Mouse (Mus musculus) embryonic facial prominence, embryonic 12.5 days (tissue): ENCODE data around the gene Patj. TPM values are rescaled to one million over a fixed set of nuclear protein-coding genes. Genes with fewer than 3 reads are reported as not detected.

ENCODE experiments used
- ATAC-seq: fragments of 200-750 bp; cut with Nextera tagmentation; 2 replicates; pipeline ENCODE4 v1.8.0; 2017; ENCODE audit not compliant: insufficient number of reproducible peaks, insufficient read depth, low FRiP score, low TSS enrichment
- H3K27ac ChIP-seq: fragments of 300-500 bp; sonication (generic); 2 replicates; pipeline ENCODE4 v1.5.1; 2016; ENCODE audit warnings: mild to moderate bottlenecking
- H3K27me3 ChIP-seq: fragments of 300-500 bp; sonication (generic); 2 replicates; pipeline ENCODE4 v1.6.1; 2016; ENCODE audit warnings: mild to moderate bottlenecking, moderate library complexity
- H3K36me3 ChIP-seq: fragments of 300-500 bp; sonication (generic); 2 replicates; pipeline ENCODE4 v1.6.1; 2016; ENCODE audit warnings: mild to moderate bottlenecking
- H3K4me1 ChIP-seq: fragments of 300-500 bp; sonication (generic); 2 replicates; pipeline ENCODE4 v1.6.1; 2016
- H3K4me2 ChIP-seq: fragments of 300-500 bp; sonication (generic); replicated peaks from 2 replicates; pipeline ENCODE4 v1.6.1; 2016; ENCODE audit warnings: mild to moderate bottlenecking, moderate library complexity
- H3K4me3 ChIP-seq: fragments of 300-500 bp; sonication (generic); 2 replicates; pipeline ENCODE4 v1.5.1; 2016; ENCODE audit warnings: mild to moderate bottlenecking
- H3K9ac ChIP-seq: fragments of 300-500 bp; sonication (generic); 2 replicates; pipeline ENCODE4 v1.6.1; 2016; ENCODE audit warnings: mild to moderate bottlenecking, moderate library complexity
- H3K9me3 ChIP-seq: fragments of 300-500 bp; sonication (generic); 2 replicates; pipeline ENCODE4 v1.6.1; 2016; ENCODE audit warnings: mild to moderate bottlenecking, moderate library complexity
- WGBS: fragments of 180-500 bp; shearing (Covaris S2); methylation state at CpG from one replicate; pipeline ENCODE4 v1.1.7; 2016; 5-methylcytosine and 5-hydroxymethylcytosine counted together
- polyA plus RNA-seq: library from polyadenylated mRNA; unstranded; fragments of >200 nt; fragmentation: Nextera tagmentation; extraction: Ambion mirVana; gene quantifications from 2 replicates; pipeline ENCODE4 v1.2.1, GENCODE M21; 2016

Gene Patj
- polyA plus RNA-seq, 1 experiment from 2014 or later = 20.8 TPM

DNA sequence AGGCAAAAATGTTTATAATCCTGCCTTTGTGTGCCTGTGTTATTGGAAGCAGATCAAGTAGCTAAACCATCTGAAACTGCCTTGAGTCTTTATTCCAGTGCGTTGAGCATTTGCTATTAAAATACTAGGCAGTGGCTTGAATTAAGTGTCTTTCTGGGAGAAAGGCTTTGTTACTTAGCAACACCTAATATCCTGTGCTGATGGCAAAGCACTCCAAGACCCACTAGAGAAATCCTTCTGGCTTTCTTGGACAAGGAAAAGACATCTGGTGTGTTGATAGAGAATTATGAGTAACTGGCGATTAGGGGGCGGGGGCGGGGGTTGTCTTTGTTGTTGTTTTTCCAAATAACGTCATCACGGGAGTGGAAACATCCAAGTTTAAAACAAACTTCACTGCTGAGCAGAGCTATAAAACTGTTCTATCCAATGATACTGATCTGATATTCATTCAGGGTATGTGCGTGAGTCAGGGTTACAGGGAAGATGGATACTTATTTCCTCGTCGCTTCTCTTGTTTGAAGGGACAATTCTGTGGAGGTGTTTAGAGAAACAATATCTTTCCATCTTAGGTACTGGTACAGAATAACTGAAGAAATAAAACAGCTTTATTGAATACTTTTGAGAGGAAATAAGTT lies 164.7 kb downstream of the Patj start:
- no peak for ATAC-seq
- Histone ChIP-seq H3K9me3 (no peaks in the 10 kb centered on the region), H3K4me2 (no peak overlapping the region), H3K27ac (no peak overlapping the region), H3K27me3 (no peaks in the 10 kb centered on the region), H3K9ac (no peak overlapping the region), H3K4me1 (peaks cover 12% of the 10 kb centered on the region), H3K4me3 (no peak overlapping the region), H3K36me3 (no peaks in the 10 kb centered on the region)
- 71% methylated on average over 9 of the region's 9 CpGs for WGBS

DNA sequence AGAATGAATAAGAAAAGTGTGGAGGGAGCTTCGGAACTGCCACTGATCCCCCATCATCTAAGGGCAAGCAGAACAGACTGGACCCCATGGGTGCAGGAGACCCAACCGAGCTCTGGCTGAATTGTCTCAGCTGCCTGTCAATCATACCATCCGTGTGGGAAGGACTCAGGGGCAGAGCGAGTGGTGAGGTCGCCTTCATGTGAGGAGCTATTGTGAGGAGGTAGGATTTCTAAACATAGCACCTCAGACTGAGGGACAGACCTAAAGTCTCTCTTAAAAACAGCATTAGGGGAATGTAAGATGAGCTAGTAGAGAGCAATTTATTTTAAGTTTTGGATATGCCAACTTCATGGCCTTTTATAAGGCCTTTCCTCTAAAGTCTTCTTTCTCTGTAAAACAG lies 167.5 kb downstream of the Patj start:
- ATAC-seq = no peak
- H3K4me2 ChIP-seq = no peak overlapping the region
- peaks cover 12% of the 10 kb centered on the region for H3K4me1 ChIP-seq
- no peaks in the 10 kb centered on the region for H3K36me3 ChIP-seq
- no peak overlapping the region for H3K9ac ChIP-seq
- H3K27ac ChIP-seq = 0 out of 2 replicates have a peak overlapping the region, but pooled peaks have one; percentile 54
- WGBS = 49% methylated on average over 5 of the region's 5 CpGs
- no peaks in the 10 kb centered on the region for H3K9me3 ChIP-seq
- H3K27me3 ChIP-seq = no peaks in the 10 kb centered on the region
- no peak overlapping the region for H3K4me3 ChIP-seq

DNA sequence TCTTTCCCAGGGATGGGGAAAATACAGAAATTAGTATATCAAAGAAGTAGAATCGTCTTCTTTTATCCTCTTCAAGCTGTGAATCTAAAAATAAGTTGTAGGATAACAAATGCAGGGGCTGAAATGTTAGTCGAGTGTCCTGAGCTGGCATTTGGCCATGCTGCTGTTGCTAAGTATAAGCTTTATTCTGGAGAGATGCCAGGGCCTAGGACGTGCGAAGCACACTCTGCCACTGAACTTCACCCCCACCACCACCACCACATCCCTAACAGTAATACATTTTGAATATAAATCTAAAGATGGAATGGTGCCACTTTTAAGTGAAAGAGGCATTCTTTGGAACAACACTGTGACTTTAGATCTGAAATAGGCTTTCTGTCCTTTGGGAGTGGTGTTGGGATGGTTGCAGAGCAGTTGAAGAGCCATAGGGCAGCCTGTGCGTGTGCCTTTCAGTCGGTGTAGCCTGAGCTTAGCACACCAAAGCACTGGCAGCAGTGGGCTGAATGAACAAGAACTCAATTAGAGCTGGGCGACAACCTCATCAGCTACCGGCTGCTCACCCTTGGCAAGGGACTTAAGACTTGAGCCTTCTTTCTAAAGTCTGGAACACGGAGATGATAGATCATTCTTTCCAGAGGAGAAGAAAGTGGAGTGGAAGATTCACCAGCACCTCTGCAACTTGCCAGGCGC lies 168.1 kb downstream of the Patj start:
- no peak for ATAC-seq
- Histone ChIP-seq H3K4me1 (peaks cover 12% of the 10 kb centered on the region), H3K4me2 (no peak overlapping the region), H3K4me3 (no peak overlapping the region), H3K27ac (no peak overlapping the region), H3K27me3 (no peaks in the 10 kb centered on the region), H3K9me3 (no peaks in the 10 kb centered on the region), H3K36me3 (no peaks in the 10 kb centered on the region), H3K9ac (no peak overlapping the region)
- 74% methylated on average over 10 of the region's 10 CpGs for WGBS

DNA sequence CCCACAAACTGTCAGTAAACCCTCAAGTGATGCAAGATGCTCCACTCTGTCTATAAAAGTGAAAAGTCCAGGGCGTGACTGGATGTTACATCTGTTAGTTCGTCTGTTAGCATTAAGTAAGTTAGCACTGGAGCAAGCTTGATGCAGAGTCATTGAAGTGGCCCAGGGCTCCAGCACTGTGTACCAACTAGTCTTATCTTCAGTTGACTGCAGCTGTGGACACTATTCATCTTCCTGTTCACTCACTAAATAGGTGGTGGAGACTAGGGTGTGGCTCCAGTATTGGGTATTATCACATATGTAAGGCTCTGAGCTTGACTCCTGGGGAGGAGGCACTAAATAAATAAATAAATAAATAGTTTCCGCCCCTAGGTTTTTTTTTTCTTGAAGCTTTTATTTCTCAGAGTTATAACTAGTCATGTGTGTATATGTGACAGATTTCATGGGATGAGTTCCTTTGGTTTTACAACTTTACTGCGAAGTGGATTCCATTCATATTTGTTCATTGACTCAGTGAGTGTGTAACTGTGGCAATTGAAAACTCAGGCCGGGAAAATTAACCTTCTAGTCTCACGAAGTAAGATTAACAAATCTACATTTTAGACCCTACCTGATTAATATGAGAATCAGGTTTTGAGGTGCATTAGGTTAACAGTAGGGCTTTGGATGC lies 168.7 kb downstream of the Patj start:
- no peak for ATAC-seq
- H3K4me1 ChIP-seq = peaks cover 12% of the 10 kb centered on the region
- no peak overlapping the region for H3K9ac ChIP-seq
- H3K27me3 ChIP-seq = no peaks in the 10 kb centered on the region
- no peak overlapping the region for H3K27ac ChIP-seq
- WGBS = 84% methylated on average over 6 of the region's 6 CpGs
- no peaks in the 10 kb centered on the region for H3K9me3 ChIP-seq
- no peaks in the 10 kb centered on the region for H3K36me3 ChIP-seq
- no peak overlapping the region for H3K4me3 ChIP-seq
- no peak overlapping the region for H3K4me2 ChIP-seq

GRCm38 (mm10) chr4:98566741-98567140 lies 171.2 kb downstream of the Patj start:
- no peak overlapping the region for H3K4me2 ChIP-seq
- H3K36me3 ChIP-seq = no peaks in the 10 kb centered on the region
- 89% methylated on average over 6 of the region's 6 CpGs for WGBS
- H3K9me3 ChIP-seq = no peaks in the 10 kb centered on the region
- peaks cover 8% of the 10 kb centered on the region; the same call in 1 of the 2 replicates for H3K4me1 ChIP-seq
- H3K9ac ChIP-seq = no peak overlapping the region
- no peak overlapping the region for H3K4me3 ChIP-seq
- H3K27ac ChIP-seq = no peak overlapping the region
- ATAC-seq = no peak
- no peaks in the 10 kb centered on the region for H3K27me3 ChIP-seq

GRCm38 (mm10) chr4:98567457-98567856 lies 171.9 kb downstream of the Patj start:
- Histone ChIP-seq H3K27me3 (no peaks in the 10 kb centered on the region), H3K9me3 (no peaks in the 10 kb centered on the region), H3K4me1 (peaks cover 8% of the 10 kb centered on the region; the same call in 1 of the 2 replicates), H3K4me2 (no peak overlapping the region), H3K9ac (no peak overlapping the region), H3K36me3 (no peaks in the 10 kb centered on the region), H3K4me3 (no peak overlapping the region), H3K27ac (no peak overlapping the region)
- ATAC-seq = no peak
- WGBS = 86% methylated on average over 9 of the region's 9 CpGs

GRCm38 (mm10) chr4:98569904-98570303 lies 174.3 kb downstream of the Patj start:
- Histone ChIP-seq H3K27ac (no peak overlapping the region), H3K9me3 (no peaks in the 10 kb centered on the region), H3K36me3 (no peaks in the 10 kb centered on the region), H3K4me2 (no peak overlapping the region), H3K9ac (no peak overlapping the region), H3K27me3 (no peaks in the 10 kb centered on the region), H3K4me1 (no peaks in the 10 kb centered on the region), H3K4me3 (no peak overlapping the region)
- no peak for ATAC-seq
- WGBS = 19% methylated on average over 4 of the region's 4 CpGs

- Histone ChIP-seq H3K4me3 (no peak overlapping the region), H3K4me2 (no peak overlapping the region), H3K4me1 (no peaks in the 10 kb centered on the region), H3K36me3 (no peaks in the 10 kb centered on the region), H3K27me3 (no peaks in the 10 kb centered on the region), H3K27ac (no peak overlapping the region), H3K9ac (no peak overlapping the region), H3K9me3 (no peaks in the 10 kb centered on the region)
- ATAC-seq = no peak
These were observed 181.7 kb downstream of the Patj start for GRCm38 (mm10) chr4:98577275-98577674.

DNA sequence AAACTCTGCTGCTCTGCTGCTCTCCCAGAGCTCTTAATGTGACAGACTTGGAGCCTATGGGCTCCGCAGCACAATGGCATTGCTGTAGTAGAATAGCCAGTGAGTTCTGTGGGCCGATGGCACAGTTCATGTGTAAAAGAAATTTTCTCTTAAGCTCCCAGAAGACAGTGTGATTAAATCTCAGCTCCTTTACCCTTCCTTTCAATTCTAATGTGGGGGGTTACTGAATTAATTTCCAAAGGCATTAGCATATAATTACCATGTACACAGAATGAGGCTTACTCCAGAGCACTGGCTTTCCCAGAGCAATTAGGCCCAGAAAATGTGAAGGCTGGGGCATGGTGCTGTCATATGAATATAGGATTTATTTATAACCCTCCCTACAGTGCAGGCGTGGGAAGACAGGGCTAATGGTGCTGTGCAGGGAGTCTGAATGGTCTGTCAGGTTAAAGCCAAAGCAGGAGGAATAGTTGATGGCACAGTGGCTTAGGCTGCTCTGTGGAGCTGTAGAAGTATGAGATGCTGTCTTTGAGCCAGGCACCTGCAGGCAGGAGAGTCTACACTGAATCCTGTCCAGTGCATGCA lies 182.5 kb downstream of the Patj start:
- Histone ChIP-seq H3K4me1 (no peaks in the 10 kb centered on the region), H3K27ac (no peak overlapping the region), H3K27me3 (no peaks in the 10 kb centered on the region), H3K9me3 (no peaks in the 10 kb centered on the region), H3K4me2 (no peak overlapping the region), H3K36me3 (no peaks in the 10 kb centered on the region), H3K4me3 (no peak overlapping the region), H3K9ac (no peak overlapping the region)
- 80% methylated on average over 3 of the region's 3 CpGs for WGBS
- no peak for ATAC-seq

DNA sequence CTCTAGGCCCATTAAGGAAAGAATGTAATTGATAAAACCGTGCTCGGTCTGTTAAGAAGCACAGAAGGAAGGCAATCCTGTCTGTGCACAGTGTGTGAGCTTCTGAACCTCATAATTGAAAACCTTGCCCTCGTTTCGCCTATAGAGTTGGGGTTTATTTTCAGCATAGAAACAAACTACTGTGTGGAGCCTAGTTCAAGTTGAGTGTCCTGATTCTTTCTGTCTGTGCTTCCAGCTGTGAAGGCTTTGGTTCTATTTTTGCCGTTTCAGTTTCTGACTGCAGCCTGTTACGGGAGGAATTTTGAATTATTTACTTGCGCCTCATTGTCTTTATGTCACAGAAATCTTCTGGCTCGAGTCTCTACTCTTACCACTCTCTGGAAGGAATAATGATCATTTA lies 185.9 kb downstream of the Patj start:
- 82% methylated on average over 8 of the region's 8 CpGs for WGBS
- H3K27ac ChIP-seq = no peak overlapping the region
- H3K27me3 ChIP-seq = no peaks in the 10 kb centered on the region
- no peak overlapping the region for H3K9ac ChIP-seq
- no peak overlapping the region for H3K4me2 ChIP-seq
- no peak overlapping the region for H3K4me3 ChIP-seq
- H3K9me3 ChIP-seq = no peaks in the 10 kb centered on the region
- ATAC-seq = no peak
- no peaks in the 10 kb centered on the region for H3K4me1 ChIP-seq
- no peaks in the 10 kb centered on the region for H3K36me3 ChIP-seq

GRCm38 (mm10) chr4:98584023-98584422 lies 188.4 kb downstream of the Patj start:
- Histone ChIP-seq H3K9ac (no peak overlapping the region), H3K4me2 (no peak overlapping the region), H3K9me3 (no peaks in the 10 kb centered on the region), H3K4me3 (no peak overlapping the region), H3K4me1 (no peaks in the 10 kb centered on the region), H3K36me3 (no peaks in the 10 kb centered on the region), H3K27me3 (no peaks in the 10 kb centered on the region), H3K27ac (no peak overlapping the region)
- no peak for ATAC-seq
- WGBS = 79% methylated on average over 5 of the region's 5 CpGs

- 69% methylated on average over 4 of the region's 4 CpGs for WGBS
- no peak for ATAC-seq
- no peak overlapping the region for H3K4me2 ChIP-seq
- no peaks in the 10 kb centered on the region for H3K4me1 ChIP-seq
- no peaks in the 10 kb centered on the region for H3K9me3 ChIP-seq
- H3K36me3 ChIP-seq = no peaks in the 10 kb centered on the region
- no peak overlapping the region for H3K9ac ChIP-seq
- H3K27ac ChIP-seq = no peak overlapping the region
- no peak overlapping the region for H3K4me3 ChIP-seq
- H3K27me3 ChIP-seq = no peaks in the 10 kb centered on the region
These were observed 190.7 kb downstream of the Patj start for GRCm38 (mm10) chr4:98586303-98586702.
